Mouse (Mus musculus): Measurements from ENCODE around the gene Camk2n2. TPM values are rescaled to one million over a fixed set of nuclear protein-coding genes. Genes with fewer than 3 reads are reported as not detected.

Gene Camk2n2
- total and polyA plus RNA-seq, 3 experiments, result 1.5 to 7.0 (median 2.0) TPM

GRCm38 (mm10) chr16:20642161-20642560 lies 21.1 kb upstream of the Camk2n2 start:
- DNase-seq (ENCODE audit: extremely low read depth), result peak; percentile 64
- no peak overlapping the region for H3K4me3 ChIP-seq (replicated peaks in 1 of 3; ENCODE audit: low read depth in 2 of 3, low read length in 2 of 3, poor library complexity in 1 of 3)

GRCm38 (mm10) chr16:20638367-20638766 lies 17.3 kb upstream of the Camk2n2 start:
- Histone ChIP-seq H3K79me2 (replicated peaks; ENCODE audit: control insufficient read depth, extremely low read depth, insufficient read depth, poor library complexity, severe bottlenecking) (no peaks in the 10 kb centered on the region), H3K4me3 (replicated peaks in 1 of 3; ENCODE audit: low read depth in 2 of 3, low read length in 2 of 3, poor library complexity in 1 of 3) (no peak overlapping the region), H3K27me3 (replicated peaks) (no peaks in the 10 kb centered on the region), H3K27ac (ENCODE audit: insufficient read depth, low read depth) (no peak overlapping the region), H3K4me1 (ENCODE audit: control insufficient read depth in 1 of 2, insufficient read depth in 2 of 2) (peaks cover 3 to 15% of the 10 kb centered on the region in 2 experiments), H3K9me3 (replicated peaks; ENCODE audit: low read length) (no peaks in the 10 kb centered on the region), H3K9ac (ENCODE audit: insufficient read depth, low read depth) (no peak overlapping the region), H3K4me2 (ENCODE audit: insufficient read depth, low read depth, poor library complexity, severe bottlenecking) (no peak overlapping the region), H3K36me3 (replicated peaks in 1 of 2; ENCODE audit: control insufficient read depth in 1 of 2, insufficient read depth in 1 of 2, low read length in 1 of 2) (no peaks in the 10 kb centered on the region)
- in situ Hi-C loops (cut with MboI; ENCODE audit: low pct_ligation_motif_present, low pct_unique_long_range_greater_than_20kb, low sequenced_read_pairs) (no loop called here), dilution Hi-C loops (cut with MboI; ENCODE audit: extremely low pct_ligation_motif_present, extremely low pct_unique_long_range_greater_than_20kb, low sequenced_read_pairs) (no loop called here)
- DNase-seq (ENCODE audit: extremely low read depth), result no peak
- TF ChIP-seq UBTF (IDR thresholded peaks at IDR 0.05; ENCODE audit: low read depth, low read length) (no peak), TCF12 (IDR thresholded peaks at IDR 0.05; ENCODE audit: low read depth, low read length) (no peak), JUND (conservative IDR thresholded peaks at IDR 0.05; ENCODE audit: low read depth, low read length) (no peak), USF2 (conservative IDR thresholded peaks at IDR 0.05; ENCODE audit: low read depth, low read length) (no peak), ZMIZ1 (IDR thresholded peaks at IDR 0.05; ENCODE audit: low read depth, low read length) (no peak), E2F4 (IDR thresholded peaks at IDR 0.05; ENCODE audit: insufficient replicate concordance, low read depth, low read length) (no peak), NRF1 (IDR thresholded peaks at IDR 0.05; ENCODE audit: low read depth, low read length) (no peak), MAX (IDR thresholded peaks at IDR 0.05; ENCODE audit: low read length) (no peak), KAT2A (IDR thresholded peaks at IDR 0.05; ENCODE audit: insufficient replicate concordance, low read length) (no peak), CHD1 (IDR thresholded peaks at IDR 0.05; ENCODE audit: low read depth, low read length) (no peak), ZNF384 (IDR thresholded peaks at IDR 0.05; ENCODE audit: low read depth, low read length) (no peak), CHD2 (IDR thresholded peaks at IDR 0.05; ENCODE audit: low read length) (no peak), GABPA (IDR thresholded peaks at IDR 0.05; ENCODE audit: insufficient replicate concordance, low read depth, low read length) (no peak), POLR2AphosphoS2 (IDR thresholded peaks at IDR 0.05; ENCODE audit: low read depth, low read length) (no peak), NELFE (IDR thresholded peaks at IDR 0.05; ENCODE audit: low read depth, low read length) (no peak), ZKSCAN1 (IDR thresholded peaks at IDR 0.05; ENCODE audit: borderline replicate concordance, low read depth, low read length) (no peak), MYC (IDR thresholded peaks at IDR 0.05; ENCODE audit: low read depth, low read length) (no peak), SMC3 (IDR thresholded peaks at IDR 0.05; ENCODE audit: low read depth, low read length) (no peak), ZC3H11A (IDR thresholded peaks at IDR 0.05; ENCODE audit: low read depth, low read length) (no peak)

More at GRCm38 (mm10) chr16:20642161-20642560, 21.1 kb upstream of the Camk2n2 start:
- Histone ChIP-seq H3K27me3 (replicated peaks) (no peaks in the 10 kb centered on the region), H3K9ac (ENCODE audit: insufficient read depth, low read depth) (peak overlapping the region; percentile 15; the same call in 1 of the 2 replicates), H3K36me3 (replicated peaks in 1 of 2; ENCODE audit: control insufficient read depth in 1 of 2, insufficient read depth in 1 of 2, low read length in 1 of 2) (no peaks in the 10 kb centered on the region), H3K9me3 (replicated peaks; ENCODE audit: low read length) (no peaks in the 10 kb centered on the region), H3K27ac (ENCODE audit: insufficient read depth, low read depth) (no peak overlapping the region), H3K79me2 (replicated peaks; ENCODE audit: control insufficient read depth, extremely low read depth, insufficient read depth, poor library complexity, severe bottlenecking) (no peaks in the 10 kb centered on the region), H3K4me1 (ENCODE audit: control insufficient read depth in 1 of 2, insufficient read depth in 2 of 2) (peaks cover 3 to 15% of the 10 kb centered on the region in 2 experiments), H3K4me2 (ENCODE audit: insufficient read depth, low read depth, poor library complexity, severe bottlenecking) (peak overlapping the region; percentile 41; the same call in 1 of the 2 replicates)
- dilution Hi-C loops (cut with MboI; ENCODE audit: extremely low pct_ligation_motif_present, extremely low pct_unique_long_range_greater_than_20kb, low sequenced_read_pairs) (no loop called here), in situ Hi-C loops (cut with MboI; ENCODE audit: low pct_ligation_motif_present, low pct_unique_long_range_greater_than_20kb, low sequenced_read_pairs) (loop anchor here (10.0 kb wide), 1 partner anchor 137 kb away; no protein-coding TSS in a partner anchor)
- TF ChIP-seq TBP (conservative IDR thresholded peaks at IDR 0.05; ENCODE audit: low read depth, low read length) (no peak), NRF1 (IDR thresholded peaks at IDR 0.05; ENCODE audit: low read depth, low read length) (peak; percentile 36; the same call in 1 of the 2 replicates), SIN3A (IDR thresholded peaks at IDR 0.05; ENCODE audit: low read length) (0 out of 2 replicates have a peak, but pooled peaks have one; percentile 31), RAD21 (IDR thresholded peaks at IDR 0.05; ENCODE audit: low read depth, low read length) (peak; percentile 100), NELFE (IDR thresholded peaks at IDR 0.05; ENCODE audit: low read depth, low read length) (peak; percentile 41; the same call in 1 of the 2 replicates), MYC (IDR thresholded peaks at IDR 0.05; ENCODE audit: low read depth, low read length) (0 out of 2 replicates have a peak, but pooled peaks have one; percentile 21), ZMIZ1 (IDR thresholded peaks at IDR 0.05; ENCODE audit: low read depth, low read length) (no peak), ETS1 (conservative IDR thresholded peaks at IDR 0.05; ENCODE audit: low read depth, low read length) (no peak), EP300 (IDR thresholded peaks at IDR 0.05; ENCODE audit: low read length) (no peak), JUND (conservative IDR thresholded peaks at IDR 0.05; ENCODE audit: low read depth, low read length) (no peak), CHD2 (IDR thresholded peaks at IDR 0.05; ENCODE audit: low read length) (no peak), MEF2A (IDR thresholded peaks at IDR 0.05; ENCODE audit: borderline replicate concordance, low read depth, low read length) (peak; percentile 43; the same call in 1 of the 2 replicates), CTCF (conservative IDR thresholded peaks at IDR 0.05 in 1 of 2, IDR thresholded peaks at IDR 0.05 in 1 of 2; ENCODE audit: low read depth in 2 of 2, low read length in 2 of 2) (peak; percentile 34 to 98; a peak in 2 of 4 replicates), TCF12 (IDR thresholded peaks at IDR 0.05; ENCODE audit: low read depth, low read length) (peak; percentile 40; the same call in 1 of the 2 replicates), RCOR1 (conservative IDR thresholded peaks at IDR 0.05; ENCODE audit: low read depth, low read length) (0 out of 2 replicates have a peak, but pooled peaks have one; percentile 9), ZNF384 (IDR thresholded peaks at IDR 0.05; ENCODE audit: low read depth, low read length) (no peak), ZKSCAN1 (IDR thresholded peaks at IDR 0.05; ENCODE audit: borderline replicate concordance, low read depth, low read length) (no peak), MAFK (IDR thresholded peaks at IDR 0.05; ENCODE audit: insufficient replicate concordance, low read length) (no peak), POLR2AphosphoS2 (IDR thresholded peaks at IDR 0.05; ENCODE audit: low read depth, low read length) (no peak), MAZ (IDR thresholded peaks at IDR 0.05; ENCODE audit: low read depth, low read length) (no peak), IRF4 (IDR thresholded peaks at IDR 0.05; ENCODE audit: low read depth, low read length) (peak; percentile 43; the same call in 1 of the 2 replicates), SMC3 (IDR thresholded peaks at IDR 0.05; ENCODE audit: low read depth, low read length) (peak; percentile 89), ZC3H11A (IDR thresholded peaks at IDR 0.05; ENCODE audit: low read depth, low read length) (peak; percentile 82), USF1 (IDR thresholded peaks at IDR 0.05; ENCODE audit: low read depth, low read length) (no peak), E2F4 (IDR thresholded peaks at IDR 0.05; ENCODE audit: insufficient replicate concordance, low read depth, low read length) (no peak), USF2 (conservative IDR thresholded peaks at IDR 0.05; ENCODE audit: low read depth, low read length) (no peak), MXI1 (IDR thresholded peaks at IDR 0.05; ENCODE audit: low read depth, low read length) (0 out of 2 replicates have a peak, but pooled peaks have one; percentile 11)

Measured in CH12.LX (cell line).